Mouse (Mus musculus) testis, adult 2 months (tissue): ENCODE results near the gene Trim32.

Experiments used
- CTCF ChIP-seq: fragments of 200-500 bp; IDR thresholded peaks from 2 replicates; pipeline ENCODE4 v1.5.1; 2012; ENCODE audit warnings: low read depth, mild to moderate bottlenecking, inconsistent platforms, low read length, moderate library complexity; ENCODE audit not compliant: control insufficient read depth, insufficient read depth, insufficient replicate concordance
- POLR2A ChIP-seq: fragments of 200-500 bp; IDR thresholded peaks from 2 replicates; pipeline ENCODE4 v1.6.1; 2012; ENCODE audit warnings: low read depth, mild to moderate bottlenecking, inconsistent platforms, low read length, moderate library complexity; ENCODE audit not compliant: control insufficient read depth

GRCm38 (mm10) chr4:65638231-65638630 is 33.4 kb downstream of the Trim32 start:
- TF ChIP-seq POLR2A (no peak), CTCF (no peak)
